Comparison of ENCODE assay signal across 7 mouse cellular contexts in the genomic region with DNA sequence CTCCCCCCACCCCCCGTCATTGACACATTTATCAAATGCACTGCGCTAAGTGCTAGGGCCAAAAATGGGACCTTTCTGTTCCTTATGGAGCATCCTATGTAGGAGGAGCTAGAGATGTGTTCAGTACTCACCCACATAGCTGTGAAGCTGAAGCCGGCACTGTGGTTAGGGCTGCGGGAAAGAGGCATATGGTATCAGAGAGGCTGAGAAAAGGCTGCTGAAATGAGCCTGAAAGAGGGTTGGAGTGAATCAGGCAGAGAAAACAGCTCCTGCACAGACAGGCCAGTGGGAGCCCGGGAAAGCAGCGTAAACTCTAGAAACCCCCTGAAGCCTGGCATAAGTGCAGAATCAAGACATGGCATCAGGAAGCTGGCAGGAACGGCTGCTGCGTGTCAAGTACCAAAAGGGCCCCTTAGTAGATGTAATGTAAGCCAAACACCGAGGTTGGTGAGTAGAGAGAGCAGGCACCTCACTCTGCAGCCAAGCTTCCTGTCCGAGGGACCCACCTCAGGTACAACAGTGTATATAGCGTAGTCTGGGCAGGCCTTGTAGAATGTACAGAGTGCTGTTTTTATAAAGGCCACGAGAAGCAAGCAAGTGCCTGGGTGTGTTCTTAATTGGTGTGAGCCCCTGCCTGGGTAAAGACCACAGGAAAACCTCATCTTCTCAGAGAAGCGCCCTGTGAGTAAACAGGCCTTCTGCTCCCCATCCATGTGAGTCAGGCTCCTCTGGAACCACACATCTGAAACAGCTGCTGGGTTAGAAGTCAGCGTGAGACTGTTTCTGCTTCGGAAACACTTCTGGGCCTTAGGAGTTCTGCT. TPM values are rescaled to one million over a fixed set of nuclear protein-coding genes. Genes with fewer than 3 reads are reported as not detected.
A peak's percentile ranks its signal among the peaks of the same experiment; 100 is the strongest.
DNase-seq lines count a peak whose midpoint lies in the region; ATAC-seq lines count a peak whose summit lies in the region.

No protein-coding gene starts in this region.

- no peak overlapping the region for H3K4me3 ChIP-seq in forebrain, embryonic 12.5 days (replicated peaks)
- no peak overlapping the region for H3K4me3 ChIP-seq in limb, embryonic 10.5 days

- H3K9me3 ChIP-seq in forebrain, embryonic 12.5 days = no peaks in the 10 kb centered on the region
- H3K9me3 ChIP-seq in limb, embryonic 10.5 days (replicated peaks) = no peaks in the 10 kb centered on the region

- peak; percentile 20 for DNase-seq in lung, postnatal 25 days (ENCODE audit: low spot score)
- DNase-seq in lung, postnatal 36 days = no peak
- DNase-seq in limb, embryonic 10.5 days (ENCODE audit: low spot score) = peak; percentile 28
- peak; percentile 33 for DNase-seq in thymus, postnatal 14 days
- DNase-seq in adrenal gland, postnatal 25 days = no peak

- H3K4me2 ChIP-seq in forebrain, embryonic 12.5 days = no peak overlapping the region

- no peaks in the 10 kb centered on the region for H3K27me3 ChIP-seq in forebrain, embryonic 12.5 days
- no peaks in the 10 kb centered on the region for H3K27me3 ChIP-seq in limb, embryonic 10.5 days (ENCODE audit: low read depth, poor library complexity, severe bottlenecking)

- no peaks in the 10 kb centered on the region for H3K36me3 ChIP-seq in forebrain, embryonic 12.5 days (replicated peaks)
- H3K36me3 ChIP-seq in limb, embryonic 10.5 days = no peaks in the 10 kb centered on the region

- 0 out of 2 replicates have a peak overlapping the region, but pooled peaks have one; percentile 5 for H3K9ac ChIP-seq in forebrain, embryonic 12.5 days

- no peak for ATAC-seq in forebrain, embryonic 12.5 days (ENCODE audit: low FRiP score)
- no peak for ATAC-seq in erythroblast, adult 5-6 weeks (replicated peaks; ENCODE audit: low FRiP score, poor library complexity, severe bottlenecking)

- peaks cover 21% of the 10 kb centered on the region for H3K4me1 ChIP-seq in forebrain, embryonic 12.5 days
- peaks cover 22% of the 10 kb centered on the region; the same call in 1 of the 2 replicates for H3K4me1 ChIP-seq in limb, embryonic 10.5 days

- no peak overlapping the region for H3K27ac ChIP-seq in forebrain, embryonic 12.5 days
- peak overlapping the region; percentile 42; the same call in 1 of the 2 replicates for H3K27ac ChIP-seq in limb, embryonic 10.5 days

- WGBS in forebrain, embryonic 12.5 days = 71% methylated on average over 15 of the region's 15 CpGs
- 76% methylated on average over 15 of the region's 15 CpGs for WGBS in limb, embryonic 10.5 days

RNA-seq across cellular contexts. Expression of a gene that starts 10.9 kb away (rescaled TPM):
- polyA plus RNA-seq in forebrain, embryonic 12.5 days (2016; fragmentation: Nextera tagmentation; extraction: Ambion mirVana) = 61.4 and 65.3 TPM in 2 replicates
- polyA plus RNA-seq in limb, embryonic 10.5 days (2016; fragmentation: Nextera tagmentation; extraction: Ambion mirVana) = 24.0 and 27.5 TPM in 2 replicates
- total RNA-seq in adrenal gland, postnatal 25 days (2021) = 127 and 130 TPM in 2 replicates
- total RNA-seq in erythroblast, adult 5-6 weeks (2015; ENCODE audit: low replicate concordance) = 10.2 and 16.1 TPM in 2 replicates
- total RNA-seq in erythroblast, adult 5-6 weeks (2017; ENCODE audit: low replicate concordance) = 20.6 and 23.8 TPM in 2 replicates

RNA-seq across cellular contexts. Expression of a gene that starts 16.0 kb away (rescaled TPM):
- 94.7 and 95.1 TPM in 2 replicates for polyA plus RNA-seq in forebrain, embryonic 12.5 days (2016; fragmentation: Nextera tagmentation; extraction: Ambion mirVana)
- polyA plus RNA-seq in limb, embryonic 10.5 days (2016; fragmentation: Nextera tagmentation; extraction: Ambion mirVana) = 85.0 and 96.2 TPM in 2 replicates
- total RNA-seq in adrenal gland, postnatal 25 days (2021) = 59.7 and 61.6 TPM in 2 replicates
- total RNA-seq in erythroblast, adult 5-6 weeks (2015; ENCODE audit: low replicate concordance) = 24.0 and 25.9 TPM in 2 replicates
- total RNA-seq in erythroblast, adult 5-6 weeks (2017; ENCODE audit: low replicate concordance) = 35.1 and 38.5 TPM in 2 replicates

RNA-seq across cellular contexts. Expression of a gene that starts 31.1 kb away (rescaled TPM):
- polyA plus RNA-seq in forebrain, embryonic 12.5 days (2016; fragmentation: Nextera tagmentation; extraction: Ambion mirVana) = 0.19 TPM in 1 of 2 replicates, not detected in the other
- 0.13 TPM in 1 of 2 replicates, not detected in the other for polyA plus RNA-seq in limb, embryonic 10.5 days (2016; fragmentation: Nextera tagmentation; extraction: Ambion mirVana)
- not detected in 2 replicates for total RNA-seq in adrenal gland, postnatal 25 days (2021)
- total RNA-seq in erythroblast, adult 5-6 weeks (2015; ENCODE audit: low replicate concordance) = not detected in 2 replicates
- total RNA-seq in erythroblast, adult 5-6 weeks (2017; ENCODE audit: low replicate concordance) = not detected in 2 replicates

RNA-seq across cellular contexts. Expression of a gene that starts 42.5 kb away (rescaled TPM):
- polyA plus RNA-seq in forebrain, embryonic 12.5 days (2016; fragmentation: Nextera tagmentation; extraction: Ambion mirVana) = 30.5 and 33.5 TPM in 2 replicates
- polyA plus RNA-seq in limb, embryonic 10.5 days (2016; fragmentation: Nextera tagmentation; extraction: Ambion mirVana) = 20.9 and 27.8 TPM in 2 replicates
- 45.8 and 49.5 TPM in 2 replicates for total RNA-seq in adrenal gland, postnatal 25 days (2021)
- total RNA-seq in erythroblast, adult 5-6 weeks (2015; ENCODE audit: low replicate concordance) = 6.7 and 11.7 TPM in 2 replicates
- 50.4 and 64.5 TPM in 2 replicates for total RNA-seq in erythroblast, adult 5-6 weeks (2017; ENCODE audit: low replicate concordance)

Comparison
In these comparisons a context has a peak if more than half of its experiments do, and no peak if none do; other contexts are left out.
1. DNase-seq: peak in lung, postnatal 25 days (single experiment), limb, embryonic 10.5 days (single experiment) and thymus, postnatal 14 days (single experiment); none in lung, postnatal 36 days (single experiment) and adrenal gland, postnatal 25 days (single experiment).